8 mouse cellular contexts compared by ENCODE assay signal in the genomic region with DNA sequence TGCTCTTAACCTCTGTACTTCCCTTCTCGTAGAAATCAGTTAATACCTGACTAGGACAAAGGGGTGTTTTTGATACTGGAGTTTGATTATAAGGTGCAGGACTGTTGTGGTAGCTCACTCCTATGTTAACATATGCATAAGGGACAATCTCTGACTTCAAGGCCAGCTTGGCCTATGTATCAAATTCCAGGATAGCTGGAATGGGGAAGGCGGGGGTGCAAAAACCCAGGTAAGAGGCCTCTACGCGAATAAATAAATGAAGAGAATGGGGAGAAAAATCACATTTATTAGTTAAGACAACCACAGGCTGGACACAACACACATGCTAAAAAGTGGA. TPM values are rescaled to one million over a fixed set of nuclear protein-coding genes. Genes with fewer than 3 reads are reported as not detected.
DNase-seq lines count a peak whose midpoint lies in the region; ATAC-seq and TF ChIP-seq lines count a peak whose summit lies in the region.

No protein-coding gene starts in this region.

- TF ChIP-seq CTCF in MEL (IDR thresholded peaks at IDR 0.05 in 2 of 3, conservative IDR thresholded peaks at IDR 0.05 in 1 of 3; ENCODE audit: control insufficient read depth in 1 of 3, insufficient read depth in 1 of 3, low read depth in 2 of 3, low read length in 3 of 3, poor library complexity in 1 of 3, severe bottlenecking in 1 of 3), result no peak

- intact Hi-C loops in heart, postnatal 36 days (cut with DNase I), result no loop called here

- peaks cover 25% of the 10 kb centered on the region for H3K79me2 ChIP-seq in MEL (ENCODE audit: control insufficient read depth, insufficient read depth, low read length, poor library complexity)

- TF ChIP-seq POLR2A in MEL (IDR thresholded peaks at IDR 0.05; ENCODE audit: control insufficient read depth in 1 of 2, insufficient read depth in 1 of 2, low read depth in 1 of 2, low read length in 2 of 2, poor library complexity in 1 of 2), result no peak

- 70% methylated on average over 4 of the region's 4 CpGs for WGBS in heart, embryonic 14.5 days
- 72% methylated on average over 4 of the region's 4 CpGs for WGBS in hindbrain, embryonic 10.5 days

- DNase-seq in heart, postnatal 36 days, result no peak
- DNase-seq in MEL (ENCODE audit: low read depth, low spot score), result no peak
- no peak for DNase-seq in hindbrain, embryonic 10.5 days (ENCODE audit: low spot score)
- DNase-seq in adrenal gland, adult 2 months, result no peak
- no peak for DNase-seq in spleen, adult 18-20 months
- no peak for DNase-seq in embryo, embryonic 10.5 days (ENCODE audit: low spot score)

- ATAC-seq in heart, embryonic 14.5 days (ENCODE audit: insufficient number of reproducible peaks, insufficient read depth, low FRiP score, low read depth), result no peak
- 0 out of 2 replicates have a peak, but pooled peaks have one; percentile 5 for ATAC-seq in megakaryocyte progenitor cell, adult 5-6 weeks (replicated peaks; ENCODE audit: poor library complexity)

- H3K9ac ChIP-seq in heart, embryonic 14.5 days (ENCODE audit: low read length), result peak overlapping the region; percentile 87; the same call in 1 of the 2 replicates
- no peak overlapping the region; the same call in 1 of the 2 replicates for H3K9ac ChIP-seq in MEL (ENCODE audit: control insufficient read depth, low read depth, low read length, poor library complexity, severe bottlenecking)

- peaks cover 0 to 13% of the 10 kb centered on the region in 2 experiments; a peak in 1 of 4 replicates for H3K4me1 ChIP-seq in heart, embryonic 14.5 days (ENCODE audit: control insufficient read depth in 2 of 2, insufficient read depth in 2 of 2, low read length in 2 of 2)
- H3K4me1 ChIP-seq in MEL (ENCODE audit: control insufficient read depth in 1 of 2, insufficient read depth in 2 of 2, low read length in 2 of 2), result peaks cover 3 to 7% of the 10 kb centered on the region in 2 experiments; a peak in 3 of 4 replicates
- peaks cover 14% of the 10 kb centered on the region; the same call in 1 of the 2 replicates for H3K4me1 ChIP-seq in hindbrain, embryonic 10.5 days (replicated peaks)

- H3K27me3 ChIP-seq in heart, embryonic 14.5 days (ENCODE audit: control insufficient read depth, insufficient read depth, low read length), result no peaks in the 10 kb centered on the region
- no peaks in the 10 kb centered on the region for H3K27me3 ChIP-seq in MEL (ENCODE audit: control insufficient read depth in 1 of 2, insufficient read depth in 2 of 2, low read length in 2 of 2)
- no peaks in the 10 kb centered on the region for H3K27me3 ChIP-seq in hindbrain, embryonic 10.5 days (ENCODE audit: insufficient read depth, poor library complexity, severe bottlenecking)

- H3K36me3 ChIP-seq in heart, embryonic 14.5 days (ENCODE audit: control insufficient read depth, insufficient read depth, low read length), result peaks cover 75% of the 10 kb centered on the region
- peaks cover 47 to 48% of the 10 kb centered on the region in 2 experiments for H3K36me3 ChIP-seq in MEL (ENCODE audit: control insufficient read depth in 1 of 2, insufficient read depth in 2 of 2, low read length in 2 of 2)
- H3K36me3 ChIP-seq in hindbrain, embryonic 10.5 days, result peaks cover 70% of the 10 kb centered on the region

- H3K4me3 ChIP-seq in heart, embryonic 14.5 days (ENCODE audit: control insufficient read depth in 1 of 2, insufficient read depth in 1 of 2, low read depth in 1 of 2, low read length in 2 of 2), result peak overlapping the region in 1 of 2 experiments; percentile 68; a peak in 1 of 4 replicates
- no peak overlapping the region for H3K4me3 ChIP-seq in MEL (ENCODE audit: control insufficient read depth in 1 of 2, insufficient read depth in 1 of 2, low read depth in 2 of 2, low read length in 2 of 2)
- peak overlapping the region; percentile 75; the same call in 1 of the 2 replicates for H3K4me3 ChIP-seq in hindbrain, embryonic 10.5 days

- peak overlapping the region; percentile 79 for H3K4me2 ChIP-seq in heart, embryonic 14.5 days (ENCODE audit: low read length)

- H3K9me3 ChIP-seq in heart, embryonic 14.5 days (ENCODE audit: control insufficient read depth, low read length), result no peaks in the 10 kb centered on the region
- H3K9me3 ChIP-seq in MEL (replicated peaks; ENCODE audit: insufficient read depth, low read length), result no peaks in the 10 kb centered on the region
- no peaks in the 10 kb centered on the region for H3K9me3 ChIP-seq in hindbrain, embryonic 10.5 days

- no peak for TF ChIP-seq EP300 in MEL (IDR thresholded peaks at IDR 0.05; ENCODE audit: low read depth in 1 of 2, low read length in 2 of 2)

- no peak for TF ChIP-seq RAD21 in MEL (IDR thresholded peaks at IDR 0.05; ENCODE audit: low read depth, low read length)

- peak overlapping the region; percentile 81 to 97; a peak in 3 of 4 replicates for H3K27ac ChIP-seq in heart, embryonic 14.5 days (replicated peaks in 1 of 2; ENCODE audit: control insufficient read depth in 1 of 2, insufficient read depth in 1 of 2, low read depth in 2 of 2, low read length in 2 of 2)
- peak overlapping the region; percentile 74; the same call in 1 of the 2 replicates for H3K27ac ChIP-seq in MEL (ENCODE audit: control insufficient read depth, low read depth, low read length)
- H3K27ac ChIP-seq in hindbrain, embryonic 10.5 days, result peak overlapping the region; percentile 91; the same call in 1 of the 2 replicates

TF ChIP-seq in MEL, 35 proteins besides CTCF, POLR2A, EP300 and RAD21:
- TF ChIP-seq POLR2AphosphoS5 (IDR thresholded peaks at IDR 0.05; ENCODE audit: borderline replicate concordance, low read depth, low read length), result no peak
- peak; percentile 78; the same call in 1 of the 2 replicates for TF ChIP-seq CHD1 (IDR thresholded peaks at IDR 0.05; ENCODE audit: low read depth, low read length)

RNA-seq across cellular contexts. Expression of gene Polg2, which starts 0.7 kb away (rescaled TPM):
- 7.4 and 10.0 TPM in 2 replicates for polyA plus RNA-seq in heart, embryonic 14.5 days (2014; fragmentation: Nextera tagmentation; extraction: Ambion mirVana)
- 1 to 10 TPM; 4.4 to 4.5 TPM for total RNA-seq in heart, postnatal 36 days (2021)
- 9.2 and 10.7 TPM in 2 replicates for total RNA-seq in MEL (2012; rRNA removed)
- 1 to 10 TPM in 1 of 2 experiments, not detected in 1; 6.3 TPM for polyA plus RNA-seq in MEL (2012; ENCODE audit: insufficient read depth in 1 of 2, insufficient read length in 2 of 2, low read depth in 1 of 2, low replicate concordance in 2 of 2, missing spikeins in 1 of 2)
- polyA plus RNA-seq in hindbrain, embryonic 10.5 days (2016; fragmentation: Nextera tagmentation; extraction: Ambion mirVana), result 8.1 and 10.1 TPM in 2 replicates
- 12.4 and 13.3 TPM in 2 replicates for total RNA-seq in megakaryocyte progenitor cell, adult 5-6 weeks (2015)
- total RNA-seq in megakaryocyte progenitor cell, adult 5-6 weeks (2017), result 7.2 and 13.5 TPM in 2 replicates
- 1 to 10 TPM; 3.3 to 6.2 TPM for total RNA-seq in adrenal gland, adult 2 months (2021)
- 6.0 and 8.1 TPM in 2 replicates for polyA plus RNA-seq in adrenal gland, adult 2 months (2012; rRNA removed)

RNA-seq across cellular contexts. Expression of gene Ddx5, which starts 8.9 kb away (rescaled TPM):
- 232 and 251 TPM in 2 replicates for polyA plus RNA-seq in heart, embryonic 14.5 days (2014; fragmentation: Nextera tagmentation; extraction: Ambion mirVana)
- total RNA-seq in heart, postnatal 36 days (2021), result 100 to 1,000 TPM; 317 to 377 TPM
- total RNA-seq in MEL (2012; rRNA removed), result 338 and 358 TPM in 2 replicates
- polyA plus RNA-seq in MEL (2012; ENCODE audit: insufficient read depth in 1 of 2, insufficient read length in 2 of 2, low read depth in 1 of 2, low replicate concordance in 2 of 2, missing spikeins in 1 of 2), result 1,000 to 10,000 TPM in 1 of 2 experiments, 100 to 1,000 TPM in 1; 748 to 3,269 TPM
- polyA plus RNA-seq in hindbrain, embryonic 10.5 days (2016; fragmentation: Nextera tagmentation; extraction: Ambion mirVana), result 285 and 301 TPM in 2 replicates
- 850 and 903 TPM in 2 replicates for total RNA-seq in megakaryocyte progenitor cell, adult 5-6 weeks (2015)
- 1,040 and 1,207 TPM in 2 replicates for total RNA-seq in megakaryocyte progenitor cell, adult 5-6 weeks (2017)
- total RNA-seq in adrenal gland, adult 2 months (2021), result 1,000 to 10,000 TPM in 1 of 2 experiments, 100 to 1,000 TPM in 1; 763 to 1,110 TPM
- 2,814 and 2,984 TPM in 2 replicates for polyA plus RNA-seq in adrenal gland, adult 2 months (2012; rRNA removed)

RNA-seq across cellular contexts. Expression of gene Cep95, which starts 9.0 kb away (rescaled TPM):
- polyA plus RNA-seq in heart, embryonic 14.5 days (2014; fragmentation: Nextera tagmentation; extraction: Ambion mirVana), result 12.9 and 14.4 TPM in 2 replicates
- 1 to 10 TPM; 6.3 to 7.7 TPM for total RNA-seq in heart, postnatal 36 days (2021)
- 11.2 and 11.6 TPM in 2 replicates for total RNA-seq in MEL (2012; rRNA removed)
- polyA plus RNA-seq in MEL (2012; ENCODE audit: insufficient read depth in 1 of 2, insufficient read length in 2 of 2, low read depth in 1 of 2, low replicate concordance in 2 of 2, missing spikeins in 1 of 2), result 10 to 100 TPM in 1 of 2 experiments, not detected in 1; 12.9 TPM
- polyA plus RNA-seq in hindbrain, embryonic 10.5 days (2016; fragmentation: Nextera tagmentation; extraction: Ambion mirVana), result 14.8 and 20.2 TPM in 2 replicates
- total RNA-seq in megakaryocyte progenitor cell, adult 5-6 weeks (2015), result 16.9 and 22.0 TPM in 2 replicates
- 15.6 and 21.3 TPM in 2 replicates for total RNA-seq in megakaryocyte progenitor cell, adult 5-6 weeks (2017)
- total RNA-seq in adrenal gland, adult 2 months (2021), result 10 to 100 TPM in 1 of 2 experiments, 1 to 10 TPM in 1; 7.1 to 12.5 TPM
- polyA plus RNA-seq in adrenal gland, adult 2 months (2012; rRNA removed), result 0.73 and 0.92 TPM in 2 replicates

RNA-seq across cellular contexts. Expression of gene Milr1, which starts 29.0 kb away (rescaled TPM):
- 1.6 and 2.0 TPM in 2 replicates for polyA plus RNA-seq in heart, embryonic 14.5 days (2014; fragmentation: Nextera tagmentation; extraction: Ambion mirVana)
- 1 to 10 TPM in 1 of 2 experiments, under 1 TPM in 1; 0.97 to 1.0 TPM for total RNA-seq in heart, postnatal 36 days (2021)
- total RNA-seq in MEL (2012; rRNA removed), result not detected in 2 replicates
- polyA plus RNA-seq in MEL (2012; ENCODE audit: insufficient read depth in 1 of 2, insufficient read length in 2 of 2, low read depth in 1 of 2, low replicate concordance in 2 of 2, missing spikeins in 1 of 2), result under 1 TPM in 1 of 2 experiments, not detected in 1; 0.26 TPM
- polyA plus RNA-seq in hindbrain, embryonic 10.5 days (2016; fragmentation: Nextera tagmentation; extraction: Ambion mirVana), result 0.93 and 1.6 TPM in 2 replicates
- total RNA-seq in megakaryocyte progenitor cell, adult 5-6 weeks (2015), result 63.1 and 96.7 TPM in 2 replicates
- total RNA-seq in megakaryocyte progenitor cell, adult 5-6 weeks (2017), result 82.0 and 96.2 TPM in 2 replicates
- 1 to 10 TPM in 1 of 2 experiments, under 1 TPM in 1; 0.81 to 2.6 TPM for total RNA-seq in adrenal gland, adult 2 months (2021)
- not detected in 2 replicates for polyA plus RNA-seq in adrenal gland, adult 2 months (2012; rRNA removed)

RNA-seq across cellular contexts. Expression of gene Pecam1, which starts 29.6 kb away (rescaled TPM):
- polyA plus RNA-seq in heart, embryonic 14.5 days (2014; fragmentation: Nextera tagmentation; extraction: Ambion mirVana), result 69.9 and 79.5 TPM in 2 replicates
- 100 to 1,000 TPM; 120 to 139 TPM for total RNA-seq in heart, postnatal 36 days (2021)
- 0.12 and 0.20 TPM in 2 replicates for total RNA-seq in MEL (2012; rRNA removed)
- under 1 TPM in 1 of 2 experiments, not detected in 1; 0.14 TPM for polyA plus RNA-seq in MEL (2012; ENCODE audit: insufficient read depth in 1 of 2, insufficient read length in 2 of 2, low read depth in 1 of 2, low replicate concordance in 2 of 2, missing spikeins in 1 of 2)
- polyA plus RNA-seq in hindbrain, embryonic 10.5 days (2016; fragmentation: Nextera tagmentation; extraction: Ambion mirVana), result 17.3 and 18.3 TPM in 2 replicates
- 55.0 and 57.0 TPM in 2 replicates for total RNA-seq in megakaryocyte progenitor cell, adult 5-6 weeks (2015)
- total RNA-seq in megakaryocyte progenitor cell, adult 5-6 weeks (2017), result 38.6 and 43.8 TPM in 2 replicates
- total RNA-seq in adrenal gland, adult 2 months (2021), result 10 to 100 TPM; 64.0 to 94.8 TPM
- 15.5 and 17.5 TPM in 2 replicates for polyA plus RNA-seq in adrenal gland, adult 2 months (2012; rRNA removed)
